Mouse (Mus musculus): ENCODE measurements around the gene Olfr11.

Gene Olfr11

GRCm38 (mm10) chr13:21642418-21642817 is at the start of gene Olfr11:
Gene Olfr11 (minus strand): TSS chr13:21642518.
- DNase-seq, result no peak

DNA sequence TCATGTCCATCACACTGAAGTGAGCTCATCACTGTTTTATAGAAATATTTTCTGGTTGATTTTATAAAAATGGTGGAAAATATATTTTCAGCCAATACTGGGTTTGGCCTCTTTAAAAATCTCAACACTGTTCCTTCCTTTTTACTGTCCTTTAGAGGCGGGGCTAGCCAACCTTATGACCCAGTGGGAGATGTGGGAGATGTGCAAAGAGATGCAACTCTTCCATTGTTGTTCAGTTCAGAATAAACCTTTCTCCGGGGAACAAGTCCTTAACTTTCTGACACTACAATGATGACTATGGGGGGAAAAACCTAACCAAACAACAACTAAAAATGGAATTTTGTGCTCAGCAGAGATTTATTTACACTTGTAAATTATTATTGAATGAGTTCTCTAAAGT is 35.0 kb upstream of the Olfr11 start, which contains the start of gene Olfr1360:
Gene Olfr1360 (minus strand): TSS at position 101 of the 400 bp plus-strand sequence.
- DNase-seq, result no peak

GRCm38 (mm10) chr13:21663286-21663685 is 21.0 kb upstream of the Olfr11 start, which contains the start of gene Olfr1361:
Gene Olfr1361 (minus strand): TSS chr13:21663386.
- no peak for DNase-seq

DNA sequence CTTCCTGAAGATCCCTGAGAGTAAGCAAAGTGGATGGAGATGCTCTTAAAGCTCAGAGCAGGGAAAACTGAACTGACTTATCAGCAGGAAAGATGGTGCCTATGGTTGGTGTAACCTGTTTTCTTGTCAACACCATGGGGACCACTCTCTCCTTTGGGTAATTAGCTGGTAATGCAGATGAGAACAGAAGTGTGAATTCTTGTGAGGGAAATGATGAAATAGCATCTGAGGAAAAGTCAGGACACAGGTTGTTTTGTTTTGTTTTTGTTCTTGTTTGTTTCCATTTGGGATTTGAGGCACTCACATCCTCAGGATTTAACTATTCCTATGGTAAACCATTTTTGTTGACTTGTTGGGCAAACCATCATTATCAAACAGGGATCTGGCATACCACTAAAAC is 28.4 kb downstream of the Olfr11 start, which contains the start of gene Olfr1362:
Gene Olfr1362 (minus strand): TSS at position 101 of the 400 bp plus-strand sequence.
- no peak for DNase-seq

DNA sequence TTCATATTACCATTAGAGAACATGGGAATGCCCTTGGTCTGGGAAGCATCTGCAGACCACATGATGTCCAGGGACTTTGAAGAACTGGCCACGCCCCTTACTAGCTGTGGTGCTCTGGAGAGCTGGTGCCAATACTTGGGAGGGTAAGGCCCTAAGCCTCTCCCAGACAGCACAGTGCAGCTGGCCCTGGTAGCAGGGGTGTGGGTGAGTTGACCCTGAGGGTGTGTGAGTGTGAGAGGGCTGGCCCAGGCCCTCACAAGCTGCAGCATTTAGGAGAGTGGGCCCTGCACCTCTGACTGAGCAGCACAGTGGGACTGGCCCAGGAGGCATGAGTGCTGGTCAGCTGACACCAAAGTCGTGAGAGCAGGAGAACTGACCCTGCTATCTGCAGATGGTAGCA is 50.7 kb downstream of the Olfr11 start:
- no peak for DNase-seq
